Mouse (Mus musculus) common myeloid progenitor, adult 5-6 weeks (primary cell): ENCODE results near the gene Cfap300. TPM values are rescaled to one million over a fixed set of nuclear protein-coding genes. Genes with fewer than 3 reads are reported as not detected.

Source experiments
- ATAC-seq: replicated peaks from 2 replicates; pipeline ENCODE4 v1.8.0; 2016; ENCODE audit warnings: low read depth, mild to moderate bottlenecking, moderate TSS enrichment, inconsistent platforms; ENCODE audit not compliant: poor library complexity, severe bottlenecking
- total RNA-seq: library from RNA; stranded (forward); fragments of 200-1000, 187-1606 nt; gene quantifications from 2 replicates; pipeline ENCODE4 v1.2.3, GENCODE M21; 2017

The Cfap300 gene
- total RNA-seq, 1 experiment from 2014 or later = 0.73 TPM

DNA sequence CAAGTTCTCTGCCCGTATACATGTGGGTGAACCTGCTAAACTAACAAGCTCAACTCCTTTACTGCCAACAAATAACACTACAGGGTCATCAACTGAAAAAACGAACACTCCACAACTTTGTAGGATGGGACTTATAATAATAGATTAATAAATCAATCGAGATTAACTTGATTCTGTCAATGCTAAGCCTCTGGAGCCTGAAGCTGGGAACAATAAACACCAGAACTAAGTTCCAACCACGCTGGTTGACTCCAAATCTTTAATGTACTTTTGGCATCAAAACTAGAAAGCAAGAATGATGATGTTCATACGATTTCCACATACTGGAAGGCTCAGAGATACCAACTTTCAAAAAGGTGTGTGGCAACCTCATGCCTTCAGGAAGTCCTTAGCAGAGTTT, 55.5 kb downstream of the Cfap300 start:
- ATAC-seq = no peak

DNA sequence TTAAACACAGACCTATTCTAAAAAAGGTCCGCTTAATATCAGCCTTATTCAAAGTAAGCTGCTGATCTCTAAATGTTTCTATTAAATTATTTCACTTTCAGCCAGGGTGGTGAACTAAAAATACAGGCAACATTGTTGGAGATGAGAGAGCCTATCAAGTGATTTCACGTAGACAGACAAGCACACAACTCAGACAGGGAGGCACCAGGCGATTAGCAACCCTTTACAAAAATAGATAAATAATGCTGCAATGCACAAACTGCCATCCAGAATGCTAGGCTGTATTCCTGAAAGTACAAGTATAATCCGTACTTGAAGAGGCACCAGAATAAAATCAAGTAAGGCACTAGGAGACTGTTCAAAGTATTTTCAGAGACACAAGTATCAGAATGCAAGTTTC, 58.3 kb downstream of the Cfap300 start:
- ATAC-seq = no peak

DNA sequence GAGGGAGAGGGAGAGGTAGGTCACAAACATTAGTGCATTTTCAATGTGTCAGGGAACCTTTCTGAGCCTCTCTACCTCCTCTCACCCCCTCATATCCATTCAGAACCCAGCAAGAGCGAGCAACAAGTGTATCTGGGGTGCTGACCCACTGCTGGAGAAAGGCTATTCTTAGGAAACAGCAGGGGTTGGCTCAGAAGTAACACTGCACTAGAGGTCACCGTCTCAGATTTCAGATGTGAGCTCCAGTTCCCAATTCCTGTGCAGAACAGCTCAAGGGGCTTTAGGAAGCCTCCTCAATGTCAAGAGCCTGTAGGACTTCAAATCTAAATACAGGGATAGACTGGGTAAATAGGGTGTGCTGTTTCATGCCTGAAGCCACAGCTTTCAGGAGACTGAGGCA, 59.0 kb downstream of the Cfap300 start:
- no peak for ATAC-seq

DNA sequence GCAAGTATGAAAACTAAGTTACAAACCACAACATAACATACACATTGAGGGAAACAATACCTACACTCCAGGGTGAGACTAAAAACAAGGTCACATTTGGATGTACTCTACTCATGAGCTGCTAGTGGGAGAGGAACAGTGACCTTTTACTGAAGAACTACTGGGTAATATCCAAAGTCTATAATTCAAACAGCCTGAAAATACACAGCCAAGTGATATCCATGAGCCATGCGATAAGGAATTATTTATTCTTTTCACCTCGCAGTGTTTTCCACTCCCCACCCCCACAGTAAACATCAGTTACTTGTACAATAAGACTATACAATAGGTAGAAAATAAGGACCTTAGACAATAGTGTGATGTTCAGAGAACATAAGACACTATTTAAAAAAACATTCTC, 62.5 kb downstream of the Cfap300 start:
- ATAC-seq = no peak

DNA sequence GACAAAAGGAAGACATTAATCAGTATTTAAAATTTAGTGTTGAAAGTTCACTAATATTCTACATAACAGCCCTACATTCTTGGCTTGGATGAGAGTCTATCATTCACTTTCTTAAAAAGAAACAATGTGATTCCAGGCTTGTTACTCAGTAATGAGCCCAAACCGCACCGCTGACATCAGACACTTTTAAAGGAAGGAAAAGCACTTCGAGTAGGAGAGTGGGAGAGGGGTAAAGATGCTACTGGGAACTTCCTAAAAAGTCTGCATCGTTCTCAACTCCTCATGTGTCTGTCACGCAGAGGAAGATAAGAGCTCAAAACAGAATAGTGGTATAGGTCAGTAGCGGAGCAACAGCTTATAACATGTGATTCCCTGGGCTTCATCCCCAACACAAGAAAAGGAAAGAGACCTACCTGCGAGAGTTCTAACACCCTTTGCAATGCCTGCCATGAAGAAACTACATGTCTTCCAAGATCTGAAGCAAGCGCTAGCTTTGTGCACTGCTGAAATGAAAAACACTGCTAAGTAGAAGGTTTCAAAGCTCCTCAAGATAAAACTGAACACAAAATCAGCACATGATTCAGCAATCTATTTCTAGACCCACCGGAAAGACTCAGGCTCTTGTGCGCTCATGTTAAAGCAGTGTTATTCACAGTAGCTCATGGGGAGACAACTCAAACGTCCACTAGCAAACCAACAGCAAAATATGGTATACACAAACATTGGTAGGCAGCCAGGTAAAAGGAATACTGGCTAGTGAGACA, 63.3 kb downstream of the Cfap300 start:
- ATAC-seq = no peak

DNA sequence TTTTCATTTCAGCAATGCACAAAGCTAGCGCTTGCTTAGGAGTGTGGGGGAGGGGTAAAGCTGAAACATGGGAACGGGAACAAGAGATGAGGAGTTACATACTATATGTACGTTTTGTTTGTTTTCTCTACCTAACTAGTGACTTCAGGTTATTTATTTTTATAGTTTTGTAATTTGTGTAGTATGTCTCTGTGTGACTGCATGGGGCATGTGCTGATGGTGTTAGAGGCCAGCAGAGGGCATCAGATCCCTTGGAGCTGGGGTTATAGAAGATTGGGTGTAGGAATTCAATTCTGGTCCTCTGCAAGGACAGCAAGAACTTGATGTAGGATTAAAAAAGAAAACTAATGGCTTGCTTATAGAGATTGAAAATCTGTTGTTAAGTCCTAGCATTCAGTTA, 64.1 kb downstream of the Cfap300 start:
- ATAC-seq = 0 out of 2 replicates have a peak, but pooled peaks have one; percentile 52

DNA sequence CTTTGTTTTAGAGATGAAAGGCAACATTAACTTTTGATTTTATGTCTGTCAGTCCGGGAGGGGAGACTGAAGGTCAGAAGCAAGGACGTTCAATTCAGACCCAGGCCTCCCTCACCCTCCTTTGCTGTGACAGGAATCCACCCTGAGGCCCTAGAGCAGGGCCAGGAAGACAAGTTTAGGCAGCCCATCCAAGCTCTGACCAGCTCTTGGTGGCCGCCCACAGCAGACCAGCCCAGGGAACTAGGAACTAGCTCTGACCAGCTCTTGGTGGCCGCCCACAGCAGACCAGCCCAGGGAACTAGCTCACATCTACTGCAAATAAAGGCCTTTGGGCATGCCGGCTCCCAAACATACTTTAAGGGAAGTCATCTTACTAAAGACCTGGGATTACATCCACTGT, 65.0 kb downstream of the Cfap300 start:
- ATAC-seq = no peak

DNA sequence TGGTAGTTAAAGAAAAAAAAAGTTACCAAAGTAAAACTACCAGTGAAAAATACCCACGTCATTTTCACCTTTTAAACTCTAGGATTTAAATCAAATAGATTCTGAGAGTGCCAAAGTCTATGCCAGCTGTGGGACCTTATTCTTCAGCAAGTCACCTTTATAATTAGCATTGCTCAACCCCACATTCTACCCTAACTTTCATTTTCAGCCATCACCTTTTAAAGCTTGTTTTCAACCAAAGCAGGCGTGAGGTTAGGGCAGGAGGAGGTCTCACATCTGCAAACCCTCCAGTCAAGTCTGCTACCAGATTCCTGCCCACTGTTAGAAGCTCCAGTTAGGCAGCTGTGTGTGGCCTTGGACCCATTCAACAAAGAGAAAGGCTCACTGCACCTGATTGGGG, 70.6 kb downstream of the Cfap300 start:
- ATAC-seq = no peak

Other genes with a start within 250 kb of the Cfap300 start
- 66.5 and 67.1 TPM in 2 replicates for gene Birc2, start 205.8 kb downstream of the Cfap300 start, total RNA-seq
- 46.1 and 52.9 TPM in 2 replicates for gene Birc3, start 169.6 kb downstream of the Cfap300 start, total RNA-seq
- 0.14 TPM in 1 of 2 replicates, not detected in the other for gene Yap1, start 38.2 kb downstream of the Cfap300 start, total RNA-seq
- gene Cep126, start 91.5 kb upstream of the Cfap300 start, total RNA-seq = 0.44 and 1.1 TPM in 2 replicates